Mouse (Mus musculus) fibroblast of lung, adult 2 months (primary cell): Measurements from ENCODE around the gene Kif21b.
A peak's percentile ranks its signal among the peaks of the same experiment; 100 is the strongest.

Source experiments
- DNase-seq: peaks from one replicate; pipeline ENCODE4 v3.0.0-alpha.2; 2011; ENCODE audit warnings: low read depth

The Kif21b gene

GRCm38 (mm10) chr1:136130951-136131558 lies at the start of gene Kif21b:
TSS of gene Kif21b (plus strand) at chr1:136131389.
- DNase-seq: no peak

- no peak for DNase-seq
These were observed 45.1 kb upstream of the Kif21b start for GRCm38 (mm10) chr1:136085988-136086685.

- no peak for DNase-seq
These were observed 41.6 kb upstream of the Kif21b start for GRCm38 (mm10) chr1:136089368-136090165.

- no peak for DNase-seq
These were observed 37.5 kb upstream of the Kif21b start for GRCm38 (mm10) chr1:136093726-136094125.

- no peak for DNase-seq
These were observed 36.4 kb upstream of the Kif21b start for GRCm38 (mm10) chr1:136094807-136095206.

- DNase-seq: no peak
These were observed 29.1 kb upstream of the Kif21b start for GRCm38 (mm10) chr1:136102094-136102493.

- DNase-seq: no peak
These were observed 28.6 kb upstream of the Kif21b start for GRCm38 (mm10) chr1:136102551-136102950.

- DNase-seq: no peak
These were observed 28.2 kb upstream of the Kif21b start for GRCm38 (mm10) chr1:136102981-136103380.

- no peak for DNase-seq
These were observed 27.5 kb upstream of the Kif21b start for GRCm38 (mm10) chr1:136103696-136104095.

GRCm38 (mm10) chr1:136104741-136105140 lies 26.4 kb upstream of the Kif21b start:
- no peak for DNase-seq

- DNase-seq: no peak
These were observed 21.7 kb upstream of the Kif21b start for GRCm38 (mm10) chr1:136109464-136109863.

- DNase-seq: no peak
These were observed 15.0 kb upstream of the Kif21b start for GRCm38 (mm10) chr1:136116183-136116582.

- no peak for DNase-seq
These were observed 14.1 kb upstream of the Kif21b start for GRCm38 (mm10) chr1:136117069-136117468.

- DNase-seq: no peak
These were observed 12.3 kb upstream of the Kif21b start for GRCm38 (mm10) chr1:136118875-136119274.

- DNase-seq: no peak
These were observed 11.5 kb upstream of the Kif21b start for GRCm38 (mm10) chr1:136119571-136120262.

- no peak for DNase-seq
These were observed 11.0 kb upstream of the Kif21b start for GRCm38 (mm10) chr1:136120263-136120603.

- no peak for DNase-seq
These were observed 10.4 kb upstream of the Kif21b start for GRCm38 (mm10) chr1:136120785-136121184.

GRCm38 (mm10) chr1:136122030-136122429 lies 9.2 kb upstream of the Kif21b start:
- DNase-seq: no peak

- no peak for DNase-seq
These were observed 4.9 kb upstream of the Kif21b start for GRCm38 (mm10) chr1:136126159-136126765.

GRCm38 (mm10) chr1:136126895-136127294 lies 4.3 kb upstream of the Kif21b start:
- DNase-seq: peak; percentile 96

GRCm38 (mm10) chr1:136127856-136128255 lies 3.3 kb upstream of the Kif21b start:
- no peak for DNase-seq

GRCm38 (mm10) chr1:136128416-136128815 lies 2.8 kb upstream of the Kif21b start:
- DNase-seq: no peak
